In genomic region chr13:97082432-97082831, GRCm38 (mm10) we compare ENCODE assay signal across 34 mouse cellular contexts. TPM values are rescaled to one million over a fixed set of nuclear protein-coding genes. Genes with fewer than 3 reads are reported as not detected.
DNase-seq lines count a peak whose midpoint lies in the region; ATAC-seq and TF ChIP-seq lines count a peak whose summit lies in the region.
"Had no signal": no experiment of that assay in that cellular context is flagged by ENCODE, and none has a peak within 500 bp of the region (broad histone marks: within the 10 kb centered on the region; RNA-seq: fewer than 3 reads in every experiment).

No protein-coding gene starts in this region.

- no peak for TF ChIP-seq CTCF in left cerebral cortex, adult 2 months (IDR thresholded peaks at IDR 0.05)

- 0 out of 2 replicates have a peak, but pooled peaks cover 3% of the 10 kb centered on the region for H3K4me1 ChIP-seq in heart, embryonic 12.5 days (replicated peaks)
- peaks cover 44% of the 10 kb centered on the region for H3K4me1 ChIP-seq in liver, embryonic 13.5 days (replicated peaks)
- H3K4me1 ChIP-seq in stomach, embryonic 15.5 days: no peaks in the 10 kb centered on the region
- H3K4me1 ChIP-seq in embryonic facial prominence, embryonic 10.5 days: no peaks in the 10 kb centered on the region
- H3K4me1 ChIP-seq: forebrain, embryonic 12.5 days; heart, embryonic 15.5 days; hindbrain, embryonic 15.5 days; limb, embryonic 15.5 days; midbrain, embryonic 15.5 days; neural tube, embryonic 13.5 days had no signal

- H3K9me3 ChIP-seq in heart, embryonic 12.5 days (replicated peaks): no peaks in the 10 kb centered on the region
- H3K9me3 ChIP-seq in liver, embryonic 13.5 days (replicated peaks): no peaks in the 10 kb centered on the region
- H3K9me3 ChIP-seq in stomach, embryonic 15.5 days: no peaks in the 10 kb centered on the region
- H3K9me3 ChIP-seq in embryonic facial prominence, embryonic 10.5 days: no peaks in the 10 kb centered on the region
- H3K9me3 ChIP-seq: forebrain, embryonic 12.5 days; G1E; heart, embryonic 15.5 days; hindbrain, embryonic 15.5 days; limb, embryonic 15.5 days; midbrain, embryonic 15.5 days; neural tube, embryonic 13.5 days had no signal

- WGBS in heart, embryonic 12.5 days: 88% methylated on average over 7 of the region's 7 CpGs
- 70% methylated on average over 7 of the region's 7 CpGs for WGBS in liver, embryonic 13.5 days (ENCODE audit: insufficient replicate concordance)
- WGBS in stomach, embryonic 15.5 days: 77% methylated on average over 7 of the region's 7 CpGs
- WGBS in embryonic facial prominence, embryonic 10.5 days: 91% methylated on average over 7 of the region's 7 CpGs

- no peak overlapping the region for H3K27ac ChIP-seq in heart, embryonic 12.5 days (ENCODE audit: poor library complexity, severe bottlenecking)
- H3K27ac ChIP-seq in liver, embryonic 13.5 days: peak overlapping the region; percentile 78
- H3K27ac ChIP-seq in stomach, embryonic 15.5 days: no peak overlapping the region
- no peak overlapping the region for H3K27ac ChIP-seq in embryonic facial prominence, embryonic 10.5 days (replicated peaks)
- no peak overlapping the region for H3K27ac ChIP-seq in left cerebral cortex, adult 2 months
- H3K27ac ChIP-seq: forebrain, embryonic 12.5 days; heart, embryonic 15.5 days; hindbrain, embryonic 15.5 days; limb, embryonic 15.5 days; macrophage; midbrain, embryonic 15.5 days; neural tube, embryonic 13.5 days had no signal

- H3K4me2 ChIP-seq in heart, embryonic 12.5 days: no peak overlapping the region
- no peak overlapping the region; the same call in 1 of the 2 replicates for H3K4me2 ChIP-seq in liver, embryonic 13.5 days
- H3K4me2 ChIP-seq in stomach, embryonic 15.5 days: no peak overlapping the region
- H3K4me2 ChIP-seq: forebrain, embryonic 12.5 days; heart, embryonic 15.5 days; hindbrain, embryonic 15.5 days; limb, embryonic 15.5 days; midbrain, embryonic 15.5 days; neural tube, embryonic 13.5 days had no signal

- H3K9ac ChIP-seq in heart, embryonic 12.5 days: no peak overlapping the region
- H3K9ac ChIP-seq in liver, embryonic 13.5 days: peak overlapping the region; percentile 26; the same call in 1 of the 2 replicates
- no peak overlapping the region for H3K9ac ChIP-seq in stomach, embryonic 15.5 days
- H3K9ac ChIP-seq: forebrain, embryonic 12.5 days; heart, embryonic 15.5 days; hindbrain, embryonic 15.5 days; limb, embryonic 15.5 days; midbrain, embryonic 15.5 days; neural tube, embryonic 13.5 days had no signal

- no peak overlapping the region for H3K4me3 ChIP-seq in heart, embryonic 12.5 days
- H3K4me3 ChIP-seq in liver, embryonic 13.5 days (replicated peaks): no peak overlapping the region
- no peak overlapping the region for H3K4me3 ChIP-seq in stomach, embryonic 15.5 days (replicated peaks)
- no peak overlapping the region for H3K4me3 ChIP-seq in embryonic facial prominence, embryonic 10.5 days
- H3K4me3 ChIP-seq in left cerebral cortex, adult 2 months: no peak overlapping the region
- H3K4me3 ChIP-seq: forebrain, embryonic 12.5 days; heart, embryonic 15.5 days; hindbrain, embryonic 15.5 days; limb, embryonic 15.5 days; midbrain, embryonic 15.5 days; myocyte; neural tube, embryonic 13.5 days had no signal

- intact Hi-C loops in heart, postnatal 10 days (cut with DNase I): no loop called here
- intact Hi-C loops in left cerebral cortex, adult 2 months (cut with DNase I): no loop called here

- H3K27me3 ChIP-seq in heart, embryonic 12.5 days (replicated peaks): no peaks in the 10 kb centered on the region
- no peaks in the 10 kb centered on the region for H3K27me3 ChIP-seq in liver, embryonic 13.5 days
- H3K27me3 ChIP-seq in stomach, embryonic 15.5 days (replicated peaks): no peaks in the 10 kb centered on the region
- no peaks in the 10 kb centered on the region for H3K27me3 ChIP-seq in embryonic facial prominence, embryonic 10.5 days (replicated peaks; ENCODE audit: low read depth, poor library complexity, severe bottlenecking)
- H3K27me3 ChIP-seq: forebrain, embryonic 12.5 days; heart, embryonic 15.5 days; hindbrain, embryonic 15.5 days; limb, embryonic 15.5 days; midbrain, embryonic 15.5 days; neural tube, embryonic 13.5 days had no signal

- peak; percentile 33; the same call in 1 of the 2 replicates for ATAC-seq in heart, embryonic 12.5 days (ENCODE audit: insufficient number of reproducible peaks, low FRiP score)
- peak; percentile 88 for ATAC-seq in liver, embryonic 13.5 days (ENCODE audit: low read depth)
- peak; percentile 60; the same call in 1 of the 2 replicates for ATAC-seq in stomach, embryonic 15.5 days (ENCODE audit: insufficient read depth, low FRiP score, low read depth)
- ATAC-seq: midbrain, embryonic 15.5 days; Patski had no signal

- DNase-seq in heart, postnatal 10 days: no peak
- peak; percentile 91 for DNase-seq in R1 (ENCODE audit: low read depth, low spot score)
- DNase-seq in liver, embryonic 13.5 days: no peak
- no peak for DNase-seq in embryonic facial prominence, embryonic 10.5 days (ENCODE audit: low spot score)
- no peak for DNase-seq in left cerebral cortex, adult 2 months (ENCODE audit: extremely low spot score in 1 of 2, low spot score in 2 of 2)
- DNase-seq in layer of hippocampus, adult 11-12 months (ENCODE audit: low spot score): no peak
- DNase-seq: adrenal gland, postnatal 10 days; cerebellum, adult 9-10 months; gastrocnemius, postnatal 25 days; kidney, postnatal 36 days; left cerebral cortex, postnatal 4 days; retina, postnatal 1 day; thymus, adult 2 months; thymus, postnatal 4 days had no signal

- H3K36me3 ChIP-seq in heart, embryonic 12.5 days: no peaks in the 10 kb centered on the region
- H3K36me3 ChIP-seq in liver, embryonic 13.5 days: no peaks in the 10 kb centered on the region
- H3K36me3 ChIP-seq in stomach, embryonic 15.5 days: no peaks in the 10 kb centered on the region
- H3K36me3 ChIP-seq in embryonic facial prominence, embryonic 10.5 days (replicated peaks): no peaks in the 10 kb centered on the region
- H3K36me3 ChIP-seq: forebrain, embryonic 12.5 days; G1E; heart, embryonic 15.5 days; hindbrain, embryonic 15.5 days; limb, embryonic 15.5 days; midbrain, embryonic 15.5 days; neural tube, embryonic 13.5 days had no signal

RNA-seq across cellular contexts. Expression of gene Fam169a, which starts 15.3 kb away (rescaled TPM):
- 12.4 and 12.9 TPM in 2 replicates for polyA plus RNA-seq in heart, embryonic 12.5 days (2016; fragmentation: Nextera tagmentation; extraction: Ambion mirVana)
- under 1 TPM; 0.87 to 0.89 TPM for total RNA-seq in heart, postnatal 10 days (2021)
- 2.1 and 2.3 TPM in 2 replicates for polyA plus RNA-seq in liver, embryonic 13.5 days (2015; fragmentation: Nextera tagmentation; extraction: Ambion mirVana)
- polyA plus RNA-seq in stomach, embryonic 15.5 days (2015; fragmentation: Nextera tagmentation; extraction: Ambion mirVana): 1.9 and 2.5 TPM in 2 replicates
- polyA plus RNA-seq in embryonic facial prominence, embryonic 10.5 days (2016; fragmentation: Nextera tagmentation; extraction: Ambion mirVana): 8.5 and 9.6 TPM in 2 replicates
- 10 to 100 TPM; 46.2 to 48.1 TPM for total RNA-seq in left cerebral cortex, adult 2 months (2021)
- total RNA-seq: gastrocnemius, postnatal 25 days had no signal
- polyA plus RNA-seq: G1E; spleen, adult 2 months had no signal

RNA-seq across cellular contexts. Expression of gene Gm6169, which starts 16.6 kb away (rescaled TPM):
- 1.9 and 3.3 TPM in 2 replicates for polyA plus RNA-seq in heart, embryonic 12.5 days (2016; fragmentation: Nextera tagmentation; extraction: Ambion mirVana)
- 10 to 100 TPM in 1 of 2 experiments, under 1 TPM in 1; 0.48 to 14.0 TPM for total RNA-seq in heart, postnatal 10 days (2021)
- 0.79 and 0.97 TPM in 2 replicates for polyA plus RNA-seq in liver, embryonic 13.5 days (2015; fragmentation: Nextera tagmentation; extraction: Ambion mirVana)
- polyA plus RNA-seq in stomach, embryonic 15.5 days (2015; fragmentation: Nextera tagmentation; extraction: Ambion mirVana): 4.3 and 18.6 TPM in 2 replicates
- 0.66 and 2.0 TPM in 2 replicates for polyA plus RNA-seq in embryonic facial prominence, embryonic 10.5 days (2016; fragmentation: Nextera tagmentation; extraction: Ambion mirVana)
- 1 to 10 TPM in 1 of 2 experiments, under 1 TPM in 1; 0.36 to 3.0 TPM for total RNA-seq in left cerebral cortex, adult 2 months (2021)

RNA-seq across cellular contexts. Expression of gene 1700029F12Rik, which starts 48.3 kb away (rescaled TPM):
- not detected in 2 replicates for polyA plus RNA-seq in heart, embryonic 12.5 days (2016; fragmentation: Nextera tagmentation; extraction: Ambion mirVana)
- not detected for total RNA-seq in heart, postnatal 10 days (2021)
- not detected in 2 replicates for polyA plus RNA-seq in liver, embryonic 13.5 days (2015; fragmentation: Nextera tagmentation; extraction: Ambion mirVana)
- polyA plus RNA-seq in stomach, embryonic 15.5 days (2015; fragmentation: Nextera tagmentation; extraction: Ambion mirVana): not detected in 2 replicates
- polyA plus RNA-seq in embryonic facial prominence, embryonic 10.5 days (2016; fragmentation: Nextera tagmentation; extraction: Ambion mirVana): not detected in 2 replicates
- total RNA-seq in left cerebral cortex, adult 2 months (2021): not detected
- total RNA-seq: adrenal gland, postnatal 10 days; G1E; gastrocnemius, postnatal 25 days; heart, adult 8-10 months; hematopoietic stem cell, adult 5-6 weeks; layer of hippocampus, postnatal 10 days; left cerebral cortex, adult 8-10 months; left cerebral cortex, postnatal 4 days had no signal
- polyA plus RNA-seq: forebrain, embryonic 12.5 days; G1E; heart, embryonic 15.5 days; hindbrain, embryonic 15.5 days; intestine, embryonic 14.5 days; kidney, embryonic 14.5 days; limb, embryonic 15.5 days; lung, embryonic 16.5 days; macrophage; midbrain, embryonic 15.5 days; myocyte; neural tube, embryonic 13.5 days; Patski had no signal

RNA-seq across cellular contexts. Expression of gene Gfm2, which starts 55.3 kb away (rescaled TPM):
- 35.2 and 35.7 TPM in 2 replicates for polyA plus RNA-seq in heart, embryonic 12.5 days (2016; fragmentation: Nextera tagmentation; extraction: Ambion mirVana)
- 10 to 100 TPM; 37.9 to 42.5 TPM for total RNA-seq in heart, postnatal 10 days (2021)
- 21.4 and 24.6 TPM in 2 replicates for polyA plus RNA-seq in liver, embryonic 13.5 days (2015; fragmentation: Nextera tagmentation; extraction: Ambion mirVana)
- polyA plus RNA-seq in stomach, embryonic 15.5 days (2015; fragmentation: Nextera tagmentation; extraction: Ambion mirVana): 27.8 and 29.4 TPM in 2 replicates
- 40.9 and 43.5 TPM in 2 replicates for polyA plus RNA-seq in embryonic facial prominence, embryonic 10.5 days (2016; fragmentation: Nextera tagmentation; extraction: Ambion mirVana)
- total RNA-seq in left cerebral cortex, adult 2 months (2021): 10 to 100 TPM; 26.9 to 28.3 TPM

RNA-seq across cellular contexts. Expression of gene Nsa2, which starts 55.3 kb away (rescaled TPM):
- 48.8 and 54.0 TPM in 2 replicates for polyA plus RNA-seq in heart, embryonic 12.5 days (2016; fragmentation: Nextera tagmentation; extraction: Ambion mirVana)
- 10 to 100 TPM; 62.7 to 65.3 TPM for total RNA-seq in heart, postnatal 10 days (2021)
- polyA plus RNA-seq in liver, embryonic 13.5 days (2015; fragmentation: Nextera tagmentation; extraction: Ambion mirVana): 38.2 and 43.6 TPM in 2 replicates
- polyA plus RNA-seq in stomach, embryonic 15.5 days (2015; fragmentation: Nextera tagmentation; extraction: Ambion mirVana): 56.3 and 59.9 TPM in 2 replicates
- polyA plus RNA-seq in embryonic facial prominence, embryonic 10.5 days (2016; fragmentation: Nextera tagmentation; extraction: Ambion mirVana): 64.1 and 66.6 TPM in 2 replicates
- 10 to 100 TPM; 36.8 to 37.1 TPM for total RNA-seq in left cerebral cortex, adult 2 months (2021)

Comparison
In these comparisons a context has a peak if more than half of its experiments do, and no peak if none do; other contexts are left out.
1. ATAC-seq: peak in every context shown above with its lines; median percentile 88 in liver, embryonic 13.5 days; 60 in stomach, embryonic 15.5 days; 33 in heart, embryonic 12.5 days.